Mouse (Mus musculus): ENCODE measurements at regions not wholly inside any gene's neighbourhood (a gene's known extent, or its start where the extent isn't known, plus 50 kb on each side); places are given as distances from the start of the nearest gene placed in this dataset.
A peak's percentile ranks its signal among the peaks of the same experiment; 100 is the strongest.

DNA sequence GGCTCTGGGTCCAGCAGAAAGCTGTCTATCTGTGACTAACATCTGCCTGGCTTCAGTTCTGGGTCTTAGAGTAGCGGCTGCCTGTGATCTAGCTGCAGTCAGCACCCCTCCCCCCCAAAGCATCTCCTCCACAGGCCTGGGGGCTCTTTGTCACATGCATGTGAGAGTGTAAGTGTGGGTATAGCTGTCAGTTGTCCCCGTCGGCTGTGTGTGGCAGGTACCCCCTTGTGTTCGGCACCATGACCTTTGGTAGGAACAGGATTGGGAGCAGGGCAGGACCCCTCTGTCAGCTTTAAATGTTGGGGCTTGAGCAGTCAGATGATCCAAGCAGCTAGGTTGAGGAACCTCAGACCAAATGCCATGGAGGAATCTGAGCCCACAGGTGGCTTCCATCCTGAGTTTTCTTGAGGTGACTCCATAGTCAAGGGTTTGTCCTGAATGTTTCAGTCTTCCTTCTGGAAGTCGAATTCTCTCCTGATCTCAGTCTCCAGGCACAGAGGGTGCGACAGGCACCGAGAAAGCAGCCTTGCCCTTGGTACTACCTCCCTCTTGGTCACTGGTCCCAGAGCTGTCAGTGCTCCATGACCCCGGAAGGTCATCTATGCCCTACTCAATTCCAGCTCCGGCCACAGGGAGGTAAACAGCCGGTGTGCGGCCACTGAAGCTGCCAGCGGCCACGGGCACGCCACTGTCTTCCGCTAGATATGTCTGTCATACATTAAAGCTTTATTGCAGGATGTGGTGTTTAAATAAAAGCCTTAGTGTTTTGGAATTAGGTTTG, 55.9 kb upstream of the Gata5 start:
- 38% methylated on average over 15 of the region's 15 CpGs for WGBS
- Histone ChIP-seq H3K4me1 (ENCODE audit: control insufficient read depth, insufficient read depth, low read length) (peaks cover 32% of the 10 kb centered on the region), H3K4me3 (ENCODE audit: low read length) (peak overlapping the region; percentile 81), H3K9me3 (replicated peaks; ENCODE audit: control insufficient read depth, low read length) (no peaks in the 10 kb centered on the region), H3K4me2 (ENCODE audit: low read depth, low read length) (peak overlapping the region; percentile 88), H3K27ac (ENCODE audit: low read length) (peak overlapping the region; percentile 82), H3K36me3 (ENCODE audit: control insufficient read depth, insufficient read depth) (no peaks in the 10 kb centered on the region), H3K9ac (ENCODE audit: low read length) (peak overlapping the region; percentile 97), H3K27me3 (ENCODE audit: control insufficient read depth, insufficient read depth, low read length) (peaks cover 8% of the 10 kb centered on the region)
- no peak for ATAC-seq (replicated peaks; ENCODE audit: extremely low read depth, insufficient read depth, low FRiP score)

- Histone ChIP-seq H3K9me3 (replicated peaks; ENCODE audit: control insufficient read depth, low read length) (no peaks in the 10 kb centered on the region), H3K36me3 (ENCODE audit: control insufficient read depth, insufficient read depth) (no peaks in the 10 kb centered on the region), H3K9ac (ENCODE audit: low read length) (peak overlapping the region; percentile 97), H3K27me3 (ENCODE audit: control insufficient read depth, insufficient read depth, low read length) (peaks cover 13% of the 10 kb centered on the region), H3K4me1 (ENCODE audit: control insufficient read depth, insufficient read depth, low read length) (peaks cover 28% of the 10 kb centered on the region), H3K4me2 (ENCODE audit: low read depth, low read length) (peak overlapping the region; percentile 88), H3K27ac (ENCODE audit: low read length) (peak overlapping the region; percentile 98), H3K4me3 (ENCODE audit: low read length) (peak overlapping the region; percentile 81)
- 10% methylated on average over 2 of the region's 2 CpGs for WGBS
- no peak for ATAC-seq (replicated peaks; ENCODE audit: extremely low read depth, insufficient read depth, low FRiP score)
Measured at GRCm38 (mm10) chr2:180389486-180389885, 55.0 kb upstream of the Gata5 start.

GRCm38 (mm10) chr2:180389013-180389412, 54.5 kb upstream of the Gata5 start:
- no peaks in the 10 kb centered on the region for H3K36me3 ChIP-seq (ENCODE audit: control insufficient read depth, insufficient read depth)
- no peaks in the 10 kb centered on the region for H3K9me3 ChIP-seq (replicated peaks; ENCODE audit: control insufficient read depth, low read length)
- H3K27ac ChIP-seq (ENCODE audit: low read length), result peak overlapping the region; percentile 98
- H3K4me2 ChIP-seq (ENCODE audit: low read depth, low read length), result peak overlapping the region; percentile 88
- peak overlapping the region; percentile 97 for H3K9ac ChIP-seq (ENCODE audit: low read length)
- ATAC-seq (replicated peaks; ENCODE audit: extremely low read depth, insufficient read depth, low FRiP score), result no peak
- H3K4me1 ChIP-seq (ENCODE audit: control insufficient read depth, insufficient read depth, low read length), result peaks cover 27% of the 10 kb centered on the region
- peak overlapping the region; percentile 81 for H3K4me3 ChIP-seq (ENCODE audit: low read length)
- 34% methylated on average over 12 of the region's 12 CpGs for WGBS
- peaks cover 16% of the 10 kb centered on the region for H3K27me3 ChIP-seq (ENCODE audit: control insufficient read depth, insufficient read depth, low read length)

GRCm38 (mm10) chr2:180388122-180388521, 53.6 kb upstream of the Gata5 start:
- peak overlapping the region; percentile 97 for H3K9ac ChIP-seq (ENCODE audit: low read length)
- peak overlapping the region; percentile 81 for H3K4me3 ChIP-seq (ENCODE audit: low read length)
- H3K27me3 ChIP-seq (ENCODE audit: control insufficient read depth, insufficient read depth, low read length), result peaks cover 16% of the 10 kb centered on the region
- H3K9me3 ChIP-seq (replicated peaks; ENCODE audit: control insufficient read depth, low read length), result no peaks in the 10 kb centered on the region
- no peaks in the 10 kb centered on the region for H3K36me3 ChIP-seq (ENCODE audit: control insufficient read depth, insufficient read depth)
- peaks cover 18% of the 10 kb centered on the region for H3K4me1 ChIP-seq (ENCODE audit: control insufficient read depth, insufficient read depth, low read length)
- no peak for ATAC-seq (replicated peaks; ENCODE audit: extremely low read depth, insufficient read depth, low FRiP score)
- 44% methylated on average over 5 of the region's 5 CpGs for WGBS
- H3K27ac ChIP-seq (ENCODE audit: low read length), result peak overlapping the region; percentile 98
- peak overlapping the region; percentile 88 for H3K4me2 ChIP-seq (ENCODE audit: low read depth, low read length)

DNA sequence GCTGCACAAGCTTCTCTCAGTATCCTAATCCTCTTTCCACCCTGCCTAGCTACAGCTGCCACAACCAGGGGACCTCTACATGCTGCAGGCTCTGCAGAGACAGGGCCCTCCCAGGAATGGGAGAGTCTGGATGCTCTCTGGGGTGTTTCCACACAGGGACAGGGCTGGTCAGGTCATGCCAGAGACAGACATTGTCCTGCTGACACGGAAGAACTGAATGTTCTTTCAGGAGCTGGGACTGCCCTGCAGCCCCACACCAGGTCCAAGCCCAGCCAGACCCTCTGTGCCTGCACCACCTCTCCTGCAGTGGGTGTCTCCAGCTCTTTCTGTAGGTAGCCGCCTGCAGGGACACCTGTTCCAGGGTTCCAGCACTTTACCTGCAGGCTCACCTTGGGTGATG, 52.8 kb upstream of the Gata5 start:
- peaks cover 16% of the 10 kb centered on the region for H3K27me3 ChIP-seq (ENCODE audit: control insufficient read depth, insufficient read depth, low read length)
- H3K4me1 ChIP-seq (ENCODE audit: control insufficient read depth, insufficient read depth, low read length), result peaks cover 14% of the 10 kb centered on the region
- peak overlapping the region; percentile 81 for H3K4me3 ChIP-seq (ENCODE audit: low read length)
- 31% methylated on average over 2 of the region's 2 CpGs for WGBS
- no peaks in the 10 kb centered on the region for H3K36me3 ChIP-seq (ENCODE audit: control insufficient read depth, insufficient read depth)
- peak overlapping the region; percentile 88 for H3K4me2 ChIP-seq (ENCODE audit: low read depth, low read length)
- ATAC-seq (replicated peaks; ENCODE audit: extremely low read depth, insufficient read depth, low FRiP score), result no peak
- peak overlapping the region; percentile 98 for H3K27ac ChIP-seq (ENCODE audit: low read length)
- H3K9me3 ChIP-seq (replicated peaks; ENCODE audit: control insufficient read depth, low read length), result no peaks in the 10 kb centered on the region
- H3K9ac ChIP-seq (ENCODE audit: low read length), result peak overlapping the region; percentile 97

DNA sequence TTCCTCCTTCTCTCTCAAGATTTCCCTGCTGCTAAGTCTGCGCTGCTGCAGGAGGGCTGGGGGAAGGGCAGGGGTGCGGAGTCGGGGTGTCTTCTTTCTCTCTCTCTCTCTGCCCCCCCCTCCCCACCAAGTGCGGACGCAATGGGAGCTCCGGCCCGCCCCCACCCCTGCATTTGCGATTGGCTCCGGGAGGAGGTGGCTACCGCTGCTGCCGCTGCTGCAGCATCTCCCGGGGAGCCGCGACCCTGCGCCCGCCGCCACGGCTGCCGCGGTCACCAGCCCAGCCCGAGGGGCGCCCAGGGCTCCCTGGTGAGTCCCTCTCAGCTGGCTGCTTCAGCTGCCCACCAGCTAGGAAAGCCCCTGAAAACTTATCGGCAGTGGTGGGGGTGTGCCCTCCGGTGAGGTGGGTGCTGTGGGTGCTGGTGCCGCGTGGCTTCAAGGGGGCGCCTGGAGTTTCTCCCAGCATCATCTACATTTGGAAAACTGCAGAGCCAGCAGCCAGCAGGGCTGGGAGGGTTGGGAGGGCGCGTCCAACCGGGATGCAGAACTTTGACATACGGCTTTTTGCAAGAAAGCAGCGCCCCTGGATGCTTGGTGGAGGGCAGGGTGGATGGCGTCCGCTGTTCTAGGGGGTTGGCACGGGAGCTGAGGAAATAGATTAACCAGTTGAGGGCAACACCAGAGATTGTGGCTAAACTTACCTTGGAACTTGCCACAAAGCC, 51.6 kb upstream of the Gata5 start:
- H3K36me3 ChIP-seq (ENCODE audit: control insufficient read depth, insufficient read depth), result no peaks in the 10 kb centered on the region
- H3K9me3 ChIP-seq (replicated peaks; ENCODE audit: control insufficient read depth, low read length), result no peaks in the 10 kb centered on the region
- H3K9ac ChIP-seq (ENCODE audit: low read length), result peak overlapping the region; percentile 97
- 1% methylated on average over 35 of the region's 35 CpGs for WGBS
- ATAC-seq (replicated peaks; ENCODE audit: extremely low read depth, insufficient read depth, low FRiP score), result peak; percentile 25
- peak overlapping the region; percentile 88 for H3K4me2 ChIP-seq (ENCODE audit: low read depth, low read length)
- H3K4me1 ChIP-seq (ENCODE audit: control insufficient read depth, insufficient read depth, low read length), result peaks cover 8% of the 10 kb centered on the region
- peaks cover 16% of the 10 kb centered on the region for H3K27me3 ChIP-seq (ENCODE audit: control insufficient read depth, insufficient read depth, low read length)
- H3K4me3 ChIP-seq (ENCODE audit: low read length), result peak overlapping the region; percentile 81
- H3K27ac ChIP-seq (ENCODE audit: low read length), result peak overlapping the region; percentile 98

- H3K4me3 ChIP-seq (ENCODE audit: low read length), result peak overlapping the region; percentile 81
- peak overlapping the region; percentile 99 for H3K27ac ChIP-seq (ENCODE audit: low read length)
- 1% methylated on average over 26 of the region's 26 CpGs for WGBS
- no peaks in the 10 kb centered on the region for H3K9me3 ChIP-seq (replicated peaks; ENCODE audit: control insufficient read depth, low read length)
- H3K4me2 ChIP-seq (ENCODE audit: low read depth, low read length), result peak overlapping the region; percentile 88
- peak overlapping the region; percentile 97 for H3K9ac ChIP-seq (ENCODE audit: low read length)
- ATAC-seq (replicated peaks; ENCODE audit: extremely low read depth, insufficient read depth, low FRiP score), result peak; percentile 92
- H3K4me1 ChIP-seq (ENCODE audit: control insufficient read depth, insufficient read depth, low read length), result peaks cover 8% of the 10 kb centered on the region
- H3K27me3 ChIP-seq (ENCODE audit: control insufficient read depth, insufficient read depth, low read length), result peaks cover 16% of the 10 kb centered on the region
- H3K36me3 ChIP-seq (ENCODE audit: control insufficient read depth, insufficient read depth), result no peaks in the 10 kb centered on the region
Measured at GRCm38 (mm10) chr2:180385231-180385895, 50.9 kb upstream of the Gata5 start.

Measured in heart, embryonic 16.5 days (tissue).